Mouse (Mus musculus) heart, embryonic 13.5 days (tissue): ENCODE measurements around the gene Lyrm1. TPM values are rescaled to one million over a fixed set of nuclear protein-coding genes. Genes with fewer than 3 reads are reported as not detected.

Experiments used
- ATAC-seq: fragments of 200-750 bp; cut with Nextera tagmentation; 2 replicates; pipeline ENCODE4 v1.8.0; 2017; ENCODE audit warnings: moderate TSS enrichment; ENCODE audit not compliant: insufficient number of reproducible peaks, low FRiP score, low TSS enrichment; ENCODE audit errors: extremely low read depth
- H3K27ac ChIP-seq: fragments of 300-500 bp; sonication (generic); replicated peaks from 2 replicates; pipeline ENCODE4 v1.5.1; 2015; ENCODE audit warnings: moderate library complexity, mild to moderate bottlenecking, inconsistent platforms
- H3K27me3 ChIP-seq: fragments of 300-500 bp; sonication (generic); replicated peaks from 2 replicates; pipeline ENCODE4 v1.6.1; 2015; ENCODE audit warnings: mild to moderate bottlenecking, inconsistent platforms
- H3K36me3 ChIP-seq: fragments of 300-500 bp; sonication (generic); 2 replicates; pipeline ENCODE4 v1.6.1; 2015; ENCODE audit warnings: mild to moderate bottlenecking, inconsistent platforms
- H3K4me1 ChIP-seq: fragments of 300-500 bp; sonication (generic); 2 replicates; pipeline ENCODE4 v1.6.1; 2015; ENCODE audit warnings: inconsistent platforms
- H3K4me2 ChIP-seq: fragments of 300-500 bp; sonication (generic); 2 replicates; pipeline ENCODE4 v1.6.1; 2015; ENCODE audit warnings: inconsistent platforms, mild to moderate bottlenecking, moderate library complexity
- H3K4me3 ChIP-seq: fragments of 300-500 bp; sonication (generic); 2 replicates; pipeline ENCODE4 v1.5.1; 2015; ENCODE audit warnings: moderate library complexity, mild to moderate bottlenecking, inconsistent platforms
- H3K9ac ChIP-seq: fragments of 300-500 bp; sonication (generic); 2 replicates; pipeline ENCODE4 v1.6.1; 2015; ENCODE audit warnings: inconsistent platforms, mild to moderate bottlenecking, moderate library complexity
- H3K9me3 ChIP-seq: fragments of 300-500 bp; sonication (generic); 2 replicates; pipeline ENCODE4 v1.6.1; 2016; ENCODE audit warnings: inconsistent platforms
- WGBS: fragments of 180-500 bp; shearing (Covaris S2); methylation state at CpG from one replicate; pipeline ENCODE4 v1.1.7; 2015; ENCODE audit warnings: mixed read lengths; 5-methylcytosine and 5-hydroxymethylcytosine counted together
- polyA plus RNA-seq: library from polyadenylated mRNA; unstranded; fragments of >200 nt; fragmentation: Nextera tagmentation; extraction: Ambion mirVana; gene quantifications from 2 replicates; pipeline ENCODE4 v1.2.1, GENCODE M21; 2015

Gene Lyrm1
- polyA plus RNA-seq, 1 experiment from 2014 or later: 8.2 TPM

- Histone ChIP-seq H3K27ac (no peak overlapping the region), H3K4me3 (no peak overlapping the region), H3K27me3 (no peaks in the 10 kb centered on the region), H3K36me3 (no peaks in the 10 kb centered on the region), H3K4me2 (no peak overlapping the region), H3K4me1 (0 out of 2 replicates have a peak, but pooled peaks cover 3% of the 10 kb centered on the region), H3K9me3 (no peaks in the 10 kb centered on the region), H3K9ac (no peak overlapping the region)
- ATAC-seq: no peak
- 74% methylated on average over 9 of the region's 9 CpGs for WGBS
These were observed 70.2 kb downstream of the Lyrm1 start for GRCm38 (mm10) chr7:119965651-119966395.

GRCm38 (mm10) chr7:119969320-119969719 is 73.7 kb downstream of the Lyrm1 start:
- H3K27ac ChIP-seq: no peak overlapping the region
- H3K4me1 ChIP-seq: no peaks in the 10 kb centered on the region
- WGBS: 34% methylated on average over 2 of the region's 2 CpGs
- no peaks in the 10 kb centered on the region for H3K27me3 ChIP-seq
- no peak overlapping the region for H3K4me2 ChIP-seq
- H3K9ac ChIP-seq: no peak overlapping the region
- no peak for ATAC-seq
- no peaks in the 10 kb centered on the region for H3K9me3 ChIP-seq
- H3K36me3 ChIP-seq: no peaks in the 10 kb centered on the region
- H3K4me3 ChIP-seq: no peak overlapping the region

DNA sequence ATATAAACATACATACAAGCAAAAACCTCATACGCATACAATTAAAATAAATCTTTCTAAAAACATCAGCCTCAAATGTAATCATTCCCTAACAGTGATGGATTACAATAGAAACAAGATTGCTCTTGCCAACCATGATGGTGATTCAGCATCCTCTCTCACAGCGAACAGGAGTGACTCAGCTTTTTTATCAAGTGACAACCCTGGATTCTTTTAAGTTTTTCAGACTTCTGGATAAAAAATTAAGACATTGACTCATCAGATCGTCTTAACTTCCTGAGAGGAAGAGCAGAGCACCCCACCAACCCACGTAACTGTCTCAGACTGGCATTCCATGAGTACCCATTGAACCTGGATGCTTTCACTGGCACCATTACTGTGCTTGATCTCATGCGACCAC is 78.6 kb downstream of the Lyrm1 start:
- H3K4me2 ChIP-seq: no peak overlapping the region
- no peak for ATAC-seq
- no peak overlapping the region for H3K9ac ChIP-seq
- H3K36me3 ChIP-seq: no peaks in the 10 kb centered on the region
- H3K4me1 ChIP-seq: 0 out of 2 replicates have a peak, but pooled peaks cover 6% of the 10 kb centered on the region
- no peaks in the 10 kb centered on the region for H3K27me3 ChIP-seq
- WGBS: 71% methylated on average over 5 of the region's 5 CpGs
- H3K9me3 ChIP-seq: no peaks in the 10 kb centered on the region
- H3K4me3 ChIP-seq: no peak overlapping the region
- no peak overlapping the region for H3K27ac ChIP-seq

- Histone ChIP-seq H3K4me3 (no peak overlapping the region), H3K27me3 (no peaks in the 10 kb centered on the region), H3K36me3 (no peaks in the 10 kb centered on the region), H3K4me1 (0 out of 2 replicates have a peak, but pooled peaks cover 6% of the 10 kb centered on the region), H3K4me2 (no peak overlapping the region), H3K27ac (no peak overlapping the region), H3K9ac (no peak overlapping the region), H3K9me3 (no peaks in the 10 kb centered on the region)
- WGBS: 56% methylated on average over 6 of the region's 6 CpGs
- no peak for ATAC-seq
These were observed 80.6 kb downstream of the Lyrm1 start for GRCm38 (mm10) chr7:119976256-119976655.

- Histone ChIP-seq H3K27me3 (no peaks in the 10 kb centered on the region), H3K9ac (no peak overlapping the region), H3K27ac (no peak overlapping the region), H3K36me3 (no peaks in the 10 kb centered on the region), H3K4me3 (no peak overlapping the region), H3K9me3 (no peaks in the 10 kb centered on the region), H3K4me1 (0 out of 2 replicates have a peak, but pooled peaks cover 6% of the 10 kb centered on the region), H3K4me2 (no peak overlapping the region)
- no peak for ATAC-seq
- 75% methylated on average over 7 of the region's 7 CpGs for WGBS
These were observed 81.9 kb downstream of the Lyrm1 start for GRCm38 (mm10) chr7:119977574-119977973.

- no peak overlapping the region for H3K9ac ChIP-seq
- H3K4me1 ChIP-seq: 0 out of 2 replicates have a peak, but pooled peaks cover 6% of the 10 kb centered on the region
- no peaks in the 10 kb centered on the region for H3K9me3 ChIP-seq
- no peaks in the 10 kb centered on the region for H3K27me3 ChIP-seq
- no peak overlapping the region for H3K4me3 ChIP-seq
- no peak overlapping the region for H3K27ac ChIP-seq
- no peaks in the 10 kb centered on the region for H3K36me3 ChIP-seq
- ATAC-seq: no peak
- no peak overlapping the region for H3K4me2 ChIP-seq
These were observed 82.9 kb downstream of the Lyrm1 start for GRCm38 (mm10) chr7:119978576-119978975.

GRCm38 (mm10) chr7:119980170-119980569 is 84.5 kb downstream of the Lyrm1 start:
- H3K4me2 ChIP-seq: no peak overlapping the region
- H3K27ac ChIP-seq: no peak overlapping the region
- ATAC-seq: no peak
- H3K4me1 ChIP-seq: peaks cover 11% of the 10 kb centered on the region; the same call in 1 of the 2 replicates
- no peaks in the 10 kb centered on the region for H3K9me3 ChIP-seq
- 86% methylated on average over 3 of the region's 3 CpGs for WGBS
- H3K27me3 ChIP-seq: no peaks in the 10 kb centered on the region
- H3K4me3 ChIP-seq: no peak overlapping the region
- H3K36me3 ChIP-seq: no peaks in the 10 kb centered on the region
- no peak overlapping the region for H3K9ac ChIP-seq

- H3K9me3 ChIP-seq: no peaks in the 10 kb centered on the region
- peak overlapping the region; percentile 71 for H3K27ac ChIP-seq
- H3K4me3 ChIP-seq: no peak overlapping the region
- ATAC-seq: no peak
- no peaks in the 10 kb centered on the region for H3K27me3 ChIP-seq
- no peak overlapping the region for H3K9ac ChIP-seq
- H3K4me1 ChIP-seq: peaks cover 8% of the 10 kb centered on the region; the same call in 1 of the 2 replicates
- no peaks in the 10 kb centered on the region for H3K36me3 ChIP-seq
- no peak overlapping the region for H3K4me2 ChIP-seq
- WGBS: 47% methylated on average over 3 of the region's 3 CpGs
These were observed 89.7 kb downstream of the Lyrm1 start for GRCm38 (mm10) chr7:119985279-119985912.

GRCm38 (mm10) chr7:119997066-119997465 is 101.4 kb downstream of the Lyrm1 start:
- H3K4me3 ChIP-seq: no peak overlapping the region
- H3K4me1 ChIP-seq: no peaks in the 10 kb centered on the region
- ATAC-seq: no peak
- no peak overlapping the region for H3K9ac ChIP-seq
- H3K27me3 ChIP-seq: no peaks in the 10 kb centered on the region
- no peaks in the 10 kb centered on the region for H3K36me3 ChIP-seq
- 73% methylated on average over 6 of the region's 6 CpGs for WGBS
- H3K4me2 ChIP-seq: no peak overlapping the region
- no peak overlapping the region for H3K27ac ChIP-seq
- H3K9me3 ChIP-seq: no peaks in the 10 kb centered on the region

Other genes starting within 250 kb of the Lyrm1 start
- not detected in 2 replicates for gene Acsm4, start 205.8 kb upstream of the Lyrm1 start, polyA plus RNA-seq
- gene Thumpd1, start 175.1 kb upstream of the Lyrm1 start, polyA plus RNA-seq: 50.1 and 50.3 TPM in 2 replicates
- gene Acsm3, start 134.9 kb upstream of the Lyrm1 start, polyA plus RNA-seq: 0.14 TPM in 1 of 2 replicates, not detected in the other
- gene Rexo5, start 101.9 kb upstream of the Lyrm1 start, polyA plus RNA-seq: 15.3 TPM in 2 replicates
- gene Eri2, start 101.8 kb upstream of the Lyrm1 start, polyA plus RNA-seq: 12.9 TPM in 2 replicates
- 6.4 and 7.3 TPM in 2 replicates for gene Dcun1d3, start 437 bp downstream of the Lyrm1 start, polyA plus RNA-seq
- gene Dnah3, start 199.4 kb downstream of the Lyrm1 start, polyA plus RNA-seq: not detected in 2 replicates
- gene Tmem159, start 206.5 kb downstream of the Lyrm1 start, polyA plus RNA-seq: 19.5 and 39.1 TPM in 2 replicates
- 0.06 and 0.17 TPM in 2 replicates for gene Zp2, start 249.4 kb downstream of the Lyrm1 start, polyA plus RNA-seq